Comparison of ENCODE assay signal across 12 mouse cellular contexts in the genomic region with DNA sequence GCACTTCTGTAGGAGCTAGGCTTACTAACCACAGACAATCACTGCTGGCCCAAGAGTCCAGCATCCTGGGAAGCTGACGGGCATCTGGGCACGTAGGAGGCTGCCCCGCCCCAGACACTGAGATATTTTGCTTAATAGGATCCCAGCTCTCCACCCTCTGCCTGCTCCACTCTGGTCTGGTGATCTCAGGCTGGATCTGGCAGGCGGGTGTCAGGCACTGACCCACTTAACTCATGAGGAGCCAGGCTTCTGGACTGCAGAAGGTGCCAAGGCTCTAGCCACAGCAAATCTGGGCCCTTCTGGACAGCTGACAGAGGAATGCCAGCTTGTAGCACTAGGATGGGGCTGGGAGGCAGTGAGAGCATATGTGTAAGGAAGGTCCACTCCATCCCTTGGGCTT. TPM values are rescaled to one million over a fixed set of nuclear protein-coding genes. Genes with fewer than 3 reads are reported as not detected.
DNase-seq lines count a peak whose midpoint lies in the region; TF ChIP-seq lines count a peak whose summit lies in the region.
"Had no signal": no experiment of that assay in that cellular context is flagged by ENCODE, and none has a peak within 500 bp of the region (broad histone marks: within the 10 kb centered on the region; RNA-seq: fewer than 3 reads in every experiment).

No protein-coding gene starts in this region.

- no peak for TF ChIP-seq POLR2A in thymus, adult 2 months (IDR thresholded peaks at IDR 0.05; ENCODE audit: control insufficient read depth, extremely low read depth, insufficient read depth, low read length, poor library complexity)

- H3K4me1 ChIP-seq in thymus, adult 2 months (replicated peaks; ENCODE audit: control insufficient read depth, insufficient read depth, low read length): peaks cover 8% of the 10 kb centered on the region; the same call in 1 of the 2 replicates

- H3K27me3 ChIP-seq in thymus, adult 2 months (ENCODE audit: control insufficient read depth, insufficient read depth, low read length): no peaks in the 10 kb centered on the region
- H3K27me3 ChIP-seq: stomach, embryonic 15.5 days had no signal

- peak overlapping the region; percentile 69 for H3K27ac ChIP-seq in gastrocnemius, adult 2 months
- H3K27ac ChIP-seq in thymus, adult 2 months (ENCODE audit: control insufficient read depth, insufficient read depth, low read length): no peak overlapping the region
- H3K27ac ChIP-seq: hindbrain, embryonic 10.5 days; liver, embryonic 14.5 days; stomach, embryonic 15.5 days had no signal

- DNase-seq in gastrocnemius, adult 2 months: peak; percentile 68
- no peak for DNase-seq in gastrocnemius, postnatal 4 days (ENCODE audit: low spot score in 2 of 2)
- DNase-seq in kidney, postnatal 25 days: peak; percentile 19 to 64
- DNase-seq in kidney, adult 18-20 months: no peak
- peak; percentile 85 for DNase-seq in Muller cell, postnatal 12 days (ENCODE audit: inconsistent ontology term)
- peak; percentile 84 to 88 for DNase-seq in cerebellum, postnatal 25 days
- no peak for DNase-seq in layer of hippocampus, postnatal 14 days (ENCODE audit: low spot score in 2 of 2)
- DNase-seq in thymus, adult 2 months: no peak
- DNase-seq: layer of hippocampus, adult 9-11 months had no signal

- H3K4me3 ChIP-seq in gastrocnemius, adult 2 months: peak overlapping the region; percentile 15; the same call in 1 of the 2 replicates
- no peak overlapping the region for H3K4me3 ChIP-seq in thymus, adult 2 months (ENCODE audit: control insufficient read depth, insufficient read depth, low read length)
- H3K4me3 ChIP-seq: hindbrain, embryonic 10.5 days; stomach, embryonic 15.5 days had no signal

- 93% methylated on average over 4 of the region's 4 CpGs for WGBS in thymus, adult 2 months

- peaks cover 9% of the 10 kb centered on the region for H3K36me3 ChIP-seq in thymus, adult 2 months (ENCODE audit: control insufficient read depth, insufficient read depth, low read length)

- no peak for TF ChIP-seq CTCF in gastrocnemius, adult 2 months (IDR thresholded peaks at IDR 0.05)
- no peak for TF ChIP-seq CTCF in thymus, adult 2 months (IDR thresholded peaks at IDR 0.05; ENCODE audit: borderline replicate concordance, control insufficient read depth, extremely low read depth, insufficient read depth, low read length, poor library complexity)

- intact Hi-C loops in gastrocnemius, adult 2 months (cut with DNase I): no loop called here

RNA-seq across cellular contexts. Expression of gene Ulk1, which starts 7.7 kb away (rescaled TPM):
- total RNA-seq in gastrocnemius, adult 2 months (2021): 10 to 100 TPM; 49.1 to 70.6 TPM
- 10 to 100 TPM; 34.5 to 34.7 TPM for total RNA-seq in gastrocnemius, postnatal 4 days (2021)
- 10 to 100 TPM; 66.6 to 67.6 TPM for total RNA-seq in layer of hippocampus, postnatal 14 days (2021)
- polyA plus RNA-seq in thymus, adult 2 months (2012; rRNA removed): 130 and 136 TPM in 2 replicates

RNA-seq across cellular contexts. Expression of gene Pus1, which starts 21.7 kb away (rescaled TPM):
- 10 to 100 TPM in 1 of 2 experiments, 1 to 10 TPM in 1; 8.7 to 13.8 TPM for total RNA-seq in gastrocnemius, adult 2 months (2021)
- 10 to 100 TPM; 17.1 to 19.4 TPM for total RNA-seq in gastrocnemius, postnatal 4 days (2021)
- 10 to 100 TPM; 16.1 to 18.5 TPM for total RNA-seq in layer of hippocampus, postnatal 14 days (2021)
- polyA plus RNA-seq in thymus, adult 2 months (2012; rRNA removed): 27.4 and 28.5 TPM in 2 replicates

RNA-seq across cellular contexts. Expression of gene Ep400, which starts 31.7 kb away (rescaled TPM):
- total RNA-seq in gastrocnemius, adult 2 months (2021): 10 to 100 TPM; 20.2 to 22.9 TPM
- total RNA-seq in gastrocnemius, postnatal 4 days (2021): 10 to 100 TPM; 68.4 to 78.0 TPM
- total RNA-seq in layer of hippocampus, postnatal 14 days (2021): 100 to 1,000 TPM in 1 of 2 experiments, 10 to 100 TPM in 1; 90.9 to 101 TPM
- 155 and 211 TPM in 2 replicates for polyA plus RNA-seq in thymus, adult 2 months (2012; rRNA removed)

RNA-seq across cellular contexts. Expression of gene Hscb, which starts 37.4 kb away (rescaled TPM):
- total RNA-seq in gastrocnemius, adult 2 months (2021): 10 to 100 TPM; 14.1 to 19.4 TPM
- total RNA-seq in gastrocnemius, postnatal 4 days (2021): 10 to 100 TPM; 13.0 to 14.1 TPM
- 10 to 100 TPM in 1 of 2 experiments, 1 to 10 TPM in 1; 8.9 to 10.4 TPM for total RNA-seq in layer of hippocampus, postnatal 14 days (2021)
- 20.6 and 23.1 TPM in 2 replicates for polyA plus RNA-seq in thymus, adult 2 months (2012; rRNA removed)

RNA-seq across cellular contexts. Expression of gene Chek2, which starts 37.6 kb away (rescaled TPM):
- 1 to 10 TPM in 1 of 2 experiments, under 1 TPM in 1; 0.92 to 1.1 TPM for total RNA-seq in gastrocnemius, adult 2 months (2021)
- total RNA-seq in gastrocnemius, postnatal 4 days (2021): 1 to 10 TPM; 4.8 to 5.8 TPM
- 1 to 10 TPM; 2.3 to 2.5 TPM for total RNA-seq in layer of hippocampus, postnatal 14 days (2021)
- 16.1 and 16.3 TPM in 2 replicates for polyA plus RNA-seq in thymus, adult 2 months (2012; rRNA removed)

Comparison
In these comparisons a context has a peak if more than half of its experiments do, and no peak if none do; other contexts are left out.
1. DNase-seq: peak in gastrocnemius, adult 2 months (single experiment), kidney, postnatal 25 days (2 of 2), Muller cell, postnatal 12 days (single experiment) and cerebellum, postnatal 25 days (2 of 2); none in gastrocnemius, postnatal 4 days (0 of 2), kidney, adult 18-20 months (single experiment), layer of hippocampus, postnatal 14 days (0 of 2) and thymus, adult 2 months (single experiment).